Mouse (Mus musculus) ovary, adult 2 months (tissue): ENCODE data around the gene Smcp. TPM values are rescaled to one million over a fixed set of nuclear protein-coding genes. Genes with fewer than 3 reads are reported as not detected.

ENCODE experiments used
- polyA plus RNA-seq: library from polyadenylated mRNA; depleted of rRNA; stranded (reverse); fragments of >200 nt; gene quantifications from 2 replicates; pipeline ENCODE4 v1.2.3, GENCODE M21; 2012; rRNA removed

Smcp gene
- not detected in 2 replicates for polyA plus RNA-seq

GRCm38 (mm10) chr3:92588858-92589257 is at the start of gene Smcp:
Gene Smcp, minus strand, starts transcription at chr3:92588997.

GRCm38 (mm10) chr3:92621560-92621959 is 32.8 kb upstream of the Smcp start, which contains the start of gene Lce6a:
Gene Lce6a, minus strand, starts transcription at chr3:92621660.

GRCm38 (mm10) chr3:92607392-92607791 is 18.6 kb upstream of the Smcp start, which contains the start of gene 2210017I01Rik:
Gene 2210017I01Rik, minus strand, starts transcription at chr3:92607492.

GRCm38 (mm10) chr3:92573449-92574041 is 15.3 kb downstream of the Smcp start, which contains the start of gene Ivl:
Gene Ivl, minus strand, starts transcription at chr3:92573735.

GRCm38 (mm10) chr3:92534411-92534810 is 54.4 kb downstream of the Smcp start, which contains the start of gene 2310046K23Rik:
Gene 2310046K23Rik, minus strand, starts transcription at chr3:92534511.

Other genes starting within 250 kb of the Smcp start
- gene Sprr2d, start 249.9 kb downstream of the Smcp start, polyA plus RNA-seq: 0.73 and 0.80 TPM in 2 replicates
- 0.26 and 0.29 TPM in 2 replicates for gene Sprr2e, start 236.9 kb downstream of the Smcp start, polyA plus RNA-seq
- 72.6 and 147 TPM in 2 replicates for gene Sprr2f, start 223.8 kb downstream of the Smcp start, polyA plus RNA-seq
- gene Sprr2h, start 203.3 kb downstream of the Smcp start, polyA plus RNA-seq: not detected in 2 replicates
- not detected in 2 replicates for gene Sprr2i, start 181.0 kb downstream of the Smcp start, polyA plus RNA-seq
- not detected in 2 replicates for gene Sprr2j-ps, start 170.9 kb downstream of the Smcp start, polyA plus RNA-seq
- 7.6 and 8.8 TPM in 2 replicates for gene Gm9774, start 159.6 kb downstream of the Smcp start, polyA plus RNA-seq
- gene Sprr2k, start 156.4 kb downstream of the Smcp start, polyA plus RNA-seq: not detected in 2 replicates
- gene Sprr1b, start 150.2 kb downstream of the Smcp start, polyA plus RNA-seq: not detected in 2 replicates
- 0.25 TPM in 1 of 2 replicates, not detected in the other for gene Sprr3, start 130.3 kb downstream of the Smcp start, polyA plus RNA-seq
- gene Sprr1a, start 103.1 kb downstream of the Smcp start, polyA plus RNA-seq: 1.1 and 13.1 TPM in 2 replicates
- not detected in 2 replicates for gene Sprr4, start 88.5 kb downstream of the Smcp start, polyA plus RNA-seq
- gene 2310046K23Rik, start 54.5 kb downstream of the Smcp start, polyA plus RNA-seq: not detected in 2 replicates
- gene Ivl, start 15.3 kb downstream of the Smcp start, polyA plus RNA-seq: not detected in 2 replicates
- gene 2210017I01Rik, start 18.5 kb upstream of the Smcp start, polyA plus RNA-seq: not detected in 2 replicates
- gene Lce6a, start 32.7 kb upstream of the Smcp start, polyA plus RNA-seq: not detected in 2 replicates
- not detected in 2 replicates for gene Lce1a1, start 59.3 kb upstream of the Smcp start, polyA plus RNA-seq
- gene Lce1b, start 67.9 kb upstream of the Smcp start, polyA plus RNA-seq: 0.26 TPM in 1 of 2 replicates, not detected in the other
- gene Lce1a2, start 81.3 kb upstream of the Smcp start, polyA plus RNA-seq: not detected in 2 replicates
- gene Lce1c, start 90.2 kb upstream of the Smcp start, polyA plus RNA-seq: not detected in 2 replicates
- not detected in 2 replicates for gene Lce1d, start 98.2 kb upstream of the Smcp start, polyA plus RNA-seq
- not detected in 2 replicates for gene Lce1e, start 120.1 kb upstream of the Smcp start, polyA plus RNA-seq
- gene Lce1f, start 131.4 kb upstream of the Smcp start, polyA plus RNA-seq: 0.22 TPM in 1 of 2 replicates, not detected in the other
- gene Gm38119, start 150.1 kb upstream of the Smcp start, polyA plus RNA-seq: not detected in 2 replicates
- not detected in 2 replicates for gene Lce1g, start 163.3 kb upstream of the Smcp start, polyA plus RNA-seq
- gene Lce1h, start 176.1 kb upstream of the Smcp start, polyA plus RNA-seq: not detected in 2 replicates
- not detected in 2 replicates for gene Lce1i, start 189.9 kb upstream of the Smcp start, polyA plus RNA-seq
- gene Lce1j, start 201.5 kb upstream of the Smcp start, polyA plus RNA-seq: 0.60 TPM in 1 of 2 replicates, not detected in the other
- not detected in 2 replicates for gene Lce1k, start 218.9 kb upstream of the Smcp start, polyA plus RNA-seq
- not detected in 2 replicates for gene Kprp, start 238.2 kb upstream of the Smcp start, polyA plus RNA-seq